Mouse (Mus musculus) heart, embryonic 11.5 days (tissue): ENCODE measurements around the gene Otulin. TPM values are rescaled to one million over a fixed set of nuclear protein-coding genes. Genes with fewer than 3 reads are reported as not detected.

Experiments
- ATAC-seq: fragments of 200-750 bp; cut with Nextera tagmentation; replicated peaks from 2 replicates; pipeline ENCODE4 v1.8.0; 2017; ENCODE audit warnings: moderate library complexity; ENCODE audit not compliant: insufficient number of reproducible peaks, low FRiP score, low TSS enrichment
- H3K27ac ChIP-seq: fragments of 300-500 bp; sonication (generic); 2 replicates; pipeline ENCODE4 v1.5.1; 2014; ENCODE audit warnings: mild to moderate bottlenecking, low read depth, low read length
- H3K27me3 ChIP-seq: fragments of 300-500 bp; sonication (generic); 2 replicates; pipeline ENCODE4 v1.6.1; 2014; ENCODE audit warnings: mild to moderate bottlenecking, low read length, mixed read lengths; ENCODE audit not compliant: control insufficient read depth, insufficient read depth
- H3K36me3 ChIP-seq: fragments of 300-500 bp; sonication (generic); 2 replicates; pipeline ENCODE4 v1.6.1; 2014; ENCODE audit warnings: mild to moderate bottlenecking, low read length, moderate library complexity, mixed read lengths; ENCODE audit not compliant: control insufficient read depth, insufficient read depth
- H3K4me1 ChIP-seq: fragments of 300-500 bp; sonication (generic); 2 replicates; pipeline ENCODE4 v1.6.1; 2014; ENCODE audit warnings: low read length; ENCODE audit not compliant: control insufficient read depth, insufficient read depth
- H3K4me2 ChIP-seq: fragments of 300-500 bp; sonication (generic); 2 replicates; pipeline ENCODE4 v1.6.1; 2014; ENCODE audit warnings: mild to moderate bottlenecking, moderate library complexity
- H3K4me3 ChIP-seq: fragments of 300-500 bp; sonication (generic); 2 replicates; pipeline ENCODE4 v1.5.1; 2014; ENCODE audit warnings: low read depth, low read length
- H3K9ac ChIP-seq: fragments of 300-500 bp; sonication (generic); 2 replicates; pipeline ENCODE4 v1.6.1; 2014; ENCODE audit warnings: mild to moderate bottlenecking, low read depth, low read length, moderate library complexity
- H3K9me3 ChIP-seq: fragments of 300-500 bp; sonication (generic); replicated peaks from 2 replicates; pipeline ENCODE4 v1.6.1; 2016; ENCODE audit warnings: low read length; ENCODE audit not compliant: control insufficient read depth
- WGBS: fragments of 180-500 bp; shearing (Covaris S2); extraction: QIAGEN DNeasy Blood & Tissue Kit; methylation state at CpG from one replicate; pipeline ENCODE4 v1.1.7; 2014; ENCODE audit not compliant: insufficient replicate concordance; 5-methylcytosine and 5-hydroxymethylcytosine counted together
- polyA plus RNA-seq: library from polyadenylated mRNA; unstranded; fragments of >200 nt; fragmentation: Nextera tagmentation; extraction: Ambion mirVana; gene quantifications from 2 replicates; pipeline ENCODE4 v1.2.1, GENCODE M21; 2014

Gene Otulin
- polyA plus RNA-seq, 1 experiment from 2014 or later, result 26.7 TPM

GRCm38 (mm10) chr15:27647686-27648085, 17.2 kb upstream of the Otulin start:
- no peak overlapping the region for H3K9ac ChIP-seq
- H3K27ac ChIP-seq, result no peak overlapping the region
- no peaks in the 10 kb centered on the region for H3K27me3 ChIP-seq
- no peaks in the 10 kb centered on the region; the same call in 1 of the 2 replicates for H3K9me3 ChIP-seq
- H3K4me3 ChIP-seq, result no peak overlapping the region
- no peak overlapping the region for H3K4me2 ChIP-seq
- 43% methylated on average over 3 of the region's 3 CpGs for WGBS
- no peaks in the 10 kb centered on the region for H3K36me3 ChIP-seq
- no peaks in the 10 kb centered on the region for H3K4me1 ChIP-seq
- ATAC-seq, result no peak

GRCm38 (mm10) chr15:27646665-27647064, 16.2 kb upstream of the Otulin start:
- no peaks in the 10 kb centered on the region for H3K4me1 ChIP-seq
- H3K36me3 ChIP-seq, result no peaks in the 10 kb centered on the region
- H3K9ac ChIP-seq, result no peak overlapping the region
- no peak overlapping the region for H3K4me3 ChIP-seq
- no peak for ATAC-seq
- no peak overlapping the region for H3K4me2 ChIP-seq
- H3K27me3 ChIP-seq, result no peaks in the 10 kb centered on the region
- H3K9me3 ChIP-seq, result no peaks in the 10 kb centered on the region; the same call in 1 of the 2 replicates
- WGBS, result 92% methylated on average over 8 of the region's 8 CpGs
- H3K27ac ChIP-seq, result no peak overlapping the region

GRCm38 (mm10) chr15:27645250-27645649, 14.8 kb upstream of the Otulin start:
- Histone ChIP-seq H3K4me2 (no peak overlapping the region), H3K27ac (no peak overlapping the region), H3K4me3 (no peak overlapping the region), H3K27me3 (no peaks in the 10 kb centered on the region), H3K36me3 (no peaks in the 10 kb centered on the region), H3K9ac (no peak overlapping the region), H3K4me1 (no peaks in the 10 kb centered on the region), H3K9me3 (no peaks in the 10 kb centered on the region; the same call in 1 of the 2 replicates)
- WGBS, result 79% methylated on average over 3 of the region's 3 CpGs
- no peak for ATAC-seq

GRCm38 (mm10) chr15:27642895-27643294, 12.4 kb upstream of the Otulin start:
- Histone ChIP-seq H3K27ac (no peak overlapping the region), H3K9ac (no peak overlapping the region), H3K4me1 (no peaks in the 10 kb centered on the region), H3K27me3 (no peaks in the 10 kb centered on the region), H3K4me3 (no peak overlapping the region), H3K9me3 (no peaks in the 10 kb centered on the region; the same call in 1 of the 2 replicates), H3K36me3 (no peaks in the 10 kb centered on the region), H3K4me2 (no peak overlapping the region)
- 87% methylated on average over 3 of the region's 3 CpGs for WGBS
- ATAC-seq, result no peak

- Histone ChIP-seq H3K36me3 (no peaks in the 10 kb centered on the region), H3K4me1 (no peaks in the 10 kb centered on the region), H3K27ac (no peak overlapping the region), H3K9ac (no peak overlapping the region), H3K4me3 (no peak overlapping the region), H3K27me3 (no peaks in the 10 kb centered on the region), H3K4me2 (no peak overlapping the region), H3K9me3 (no peaks in the 10 kb centered on the region; the same call in 1 of the 2 replicates)
- no peak for ATAC-seq
- 45% methylated on average over 12 of the region's 12 CpGs for WGBS
Measured at GRCm38 (mm10) chr15:27641171-27641570, 10.7 kb upstream of the Otulin start.

GRCm38 (mm10) chr15:27633941-27634900, 3.7 kb upstream of the Otulin start:
- WGBS, result 74% methylated on average over 8 of the region's 8 CpGs
- no peak for ATAC-seq
- H3K27me3 ChIP-seq, result no peaks in the 10 kb centered on the region
- H3K4me2 ChIP-seq, result no peak overlapping the region
- no peak overlapping the region for H3K27ac ChIP-seq
- H3K9ac ChIP-seq, result no peak overlapping the region
- H3K4me3 ChIP-seq, result no peak overlapping the region
- H3K4me1 ChIP-seq, result peaks cover 9% of the 10 kb centered on the region
- H3K9me3 ChIP-seq, result no peaks in the 10 kb centered on the region
- no peaks in the 10 kb centered on the region for H3K36me3 ChIP-seq

- Histone ChIP-seq H3K9ac (peak overlapping the region; percentile 81), H3K4me3 (peak overlapping the region; percentile 85), H3K36me3 (no peaks in the 10 kb centered on the region), H3K4me2 (peak overlapping the region; percentile 90), H3K27ac (peak overlapping the region; percentile 41; the same call in 1 of the 2 replicates), H3K27me3 (no peaks in the 10 kb centered on the region), H3K9me3 (no peaks in the 10 kb centered on the region), H3K4me1 (peaks cover 23% of the 10 kb centered on the region)
- peak; percentile 58 for ATAC-seq
- WGBS, result 3% methylated on average over 34 of the region's 53 CpGs
Measured at GRCm38 (mm10) chr15:27629800-27630600, 493 bp downstream of the Otulin start.

GRCm38 (mm10) chr15:27629046-27629445, 1.4 kb downstream of the Otulin start:
- H3K9me3 ChIP-seq, result no peaks in the 10 kb centered on the region
- no peak overlapping the region for H3K27ac ChIP-seq
- peak overlapping the region; percentile 90 for H3K4me2 ChIP-seq
- H3K4me1 ChIP-seq, result peaks cover 23% of the 10 kb centered on the region
- 0 out of 2 replicates have a peak overlapping the region, but pooled peaks have one; percentile 85 for H3K4me3 ChIP-seq
- ATAC-seq, result no peak
- H3K9ac ChIP-seq, result no peak overlapping the region
- H3K27me3 ChIP-seq, result no peaks in the 10 kb centered on the region
- H3K36me3 ChIP-seq, result no peaks in the 10 kb centered on the region
- WGBS, result 80% methylated on average over 4 of the region's 4 CpGs
